Mouse (Mus musculus): ENCODE measurements around the gene Nudt17. TPM values are rescaled to one million over a fixed set of nuclear protein-coding genes. Genes with fewer than 3 reads are reported as not detected.
"Not testable (repeated sequence)": the region's sequence is repeated elsewhere in the genome, so short reads cannot be mapped to it uniquely, and the experiment has no call there.

Gene Nudt17
- total RNA-seq, 2 experiments from 2014 or later = 2.7 to 3.6 TPM

- DNase-seq (ENCODE audit: low spot score in 2 of 2) = no peak
Observed at GRCm38 (mm10) chr3:96706217-96706616, 2.1 kb downstream of the Nudt17 start.

DNA sequence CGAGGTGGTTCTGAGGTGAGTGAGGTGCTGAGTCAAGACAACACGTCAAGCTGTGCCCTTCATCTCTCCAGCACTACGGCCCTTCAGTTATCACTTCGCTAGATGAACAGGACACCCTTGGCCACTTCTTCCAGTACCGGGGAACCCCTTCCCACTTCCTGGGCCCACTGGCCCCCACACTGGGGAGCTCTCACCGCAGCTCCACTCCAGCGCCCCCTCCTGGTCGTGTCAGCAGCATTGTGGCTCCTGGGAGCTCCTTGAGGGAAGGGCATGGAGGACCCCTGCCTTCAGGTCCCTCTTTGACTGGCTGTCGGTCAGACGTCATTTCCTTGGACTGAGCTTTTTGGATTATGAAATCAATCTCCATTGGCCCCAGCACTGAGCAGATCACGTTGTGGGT is 3.6 kb downstream of the Nudt17 start:
- no peak for DNase-seq (ENCODE audit: low spot score in 2 of 2)

DNA sequence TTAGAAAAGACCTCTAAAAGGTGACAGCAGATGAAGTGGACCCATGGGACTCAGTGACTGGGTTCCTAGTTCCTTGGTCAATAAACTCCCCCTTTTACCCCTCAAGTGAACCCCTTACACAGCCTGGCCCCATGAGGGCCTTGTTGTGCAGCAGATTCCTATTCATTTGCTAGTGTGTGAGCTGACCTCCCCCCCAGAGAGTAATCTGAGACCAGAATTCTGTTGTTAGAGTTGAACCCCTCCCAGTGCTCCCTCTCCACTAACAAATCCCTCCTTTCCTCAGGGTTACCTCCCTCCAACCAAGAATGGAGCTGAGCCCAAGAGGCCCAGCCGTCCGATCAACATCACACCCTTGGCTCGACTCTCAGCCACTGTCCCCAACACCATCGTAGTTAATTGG is 7.4 kb downstream of the Nudt17 start:
- no peak for DNase-seq (ENCODE audit: low spot score in 2 of 2)

GRCm38 (mm10) chr3:96700376-96700775 is 8.0 kb downstream of the Nudt17 start:
- DNase-seq (ENCODE audit: low spot score in 2 of 2) = no peak

- no peak for DNase-seq (ENCODE audit: low spot score in 2 of 2)
Observed at GRCm38 (mm10) chr3:96698993-96699690, 9.2 kb downstream of the Nudt17 start.

DNA sequence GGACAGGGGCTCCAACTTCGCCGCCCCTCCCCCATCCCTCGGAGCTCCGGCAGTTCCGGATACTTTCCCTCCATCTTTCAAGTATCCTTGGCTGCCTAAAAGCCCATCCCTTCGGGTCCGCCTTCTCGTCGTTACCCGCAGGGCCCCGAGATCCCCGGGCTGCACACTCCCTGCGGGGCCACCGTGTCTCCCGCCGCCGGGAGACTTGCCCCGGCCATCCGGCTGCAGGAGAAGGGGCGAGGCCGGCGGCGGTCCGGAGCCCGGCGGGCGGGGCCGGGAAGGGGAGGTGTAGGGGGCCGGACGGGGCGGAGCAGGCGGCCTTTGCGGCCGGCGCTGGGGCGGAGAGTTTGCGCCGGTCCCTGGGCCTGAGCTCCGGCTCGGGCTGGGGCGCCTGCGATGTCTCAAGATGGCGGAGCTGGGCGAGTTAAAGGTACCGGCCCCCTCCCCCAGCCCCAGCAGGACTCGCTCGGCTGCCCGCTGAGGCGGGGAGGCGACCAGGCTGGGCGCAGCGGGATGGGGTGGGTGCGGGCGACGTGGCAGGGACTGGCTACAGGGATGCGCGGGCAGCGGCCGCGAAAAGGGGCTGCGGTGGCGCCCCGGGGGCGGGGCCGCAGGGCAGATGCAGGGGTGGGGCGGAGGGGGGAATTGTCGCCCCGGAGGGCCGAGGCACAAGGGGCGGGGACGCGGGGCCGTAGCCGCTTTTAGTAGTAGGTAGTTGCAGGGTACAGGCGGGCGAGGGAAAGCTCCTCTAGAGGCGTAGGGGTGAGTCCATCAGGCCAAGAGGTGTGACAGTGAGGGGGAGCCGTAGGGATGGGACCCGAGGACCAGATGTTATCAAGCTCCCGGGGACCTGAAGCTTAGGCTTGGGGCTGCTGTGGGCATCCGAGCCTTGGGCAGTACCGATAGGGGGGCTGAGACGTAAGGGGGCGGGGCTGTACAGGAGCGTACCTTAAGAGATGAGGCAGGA is 11.3 kb downstream of the Nudt17 start:
- peak; percentile 83 to 84 for DNase-seq (ENCODE audit: low spot score in 2 of 2)

DNA sequence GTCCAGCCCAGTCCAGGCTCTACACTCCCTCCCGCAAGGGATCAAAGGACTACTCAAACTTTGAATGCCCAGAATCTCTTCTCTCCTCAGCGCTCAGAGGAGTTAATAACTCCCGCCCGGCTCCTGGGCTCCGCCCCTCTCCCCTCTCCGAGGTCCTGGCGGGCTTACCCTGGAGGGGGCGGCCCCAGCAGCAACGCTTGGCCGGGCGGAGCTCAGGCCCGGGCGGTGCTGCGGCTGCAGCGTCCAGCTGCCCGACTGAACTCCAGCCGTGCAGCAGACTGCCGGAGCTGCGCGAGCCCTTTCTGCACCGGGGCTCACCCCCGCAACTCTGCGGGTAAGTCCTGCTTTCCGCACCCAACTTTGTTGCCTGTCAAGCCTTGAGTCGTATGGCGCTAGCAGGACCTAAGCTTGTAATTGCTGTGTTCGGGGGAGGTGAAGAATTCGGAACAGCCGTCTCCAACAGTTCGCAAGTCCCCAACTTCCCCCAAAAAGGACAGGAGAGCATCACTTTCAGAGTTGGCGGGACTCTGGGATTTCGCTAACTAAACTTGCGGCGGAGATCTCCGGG is 12.1 kb downstream of the Nudt17 start, which contains the start of gene Pias3:
Gene Pias3 (plus strand): TSS at position 187 of the 568 bp plus-strand sequence.
- DNase-seq (ENCODE audit: low spot score in 2 of 2) = peak; percentile 64 to 74

DNA sequence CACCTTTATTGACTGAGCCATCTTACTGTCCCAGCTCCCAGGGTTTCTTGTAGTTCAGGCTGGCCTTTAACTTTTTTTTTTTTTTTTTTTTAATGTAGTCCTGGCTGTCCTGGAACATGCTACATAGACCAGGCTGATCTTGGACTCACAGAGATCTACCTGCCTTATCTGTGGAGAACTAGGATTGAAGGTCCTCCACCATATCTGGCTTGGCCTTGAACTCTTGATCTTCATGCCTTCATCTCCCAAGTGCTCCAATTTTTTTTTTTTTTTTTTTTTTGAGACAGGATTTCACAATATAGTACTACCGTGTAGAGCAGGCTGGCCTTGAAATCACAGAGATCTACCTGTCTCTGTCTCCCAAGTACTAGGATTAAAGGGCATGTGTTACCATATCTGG is 14.8 kb downstream of the Nudt17 start:
- no peak for DNase-seq (ENCODE audit: low spot score in 2 of 2)

DNA sequence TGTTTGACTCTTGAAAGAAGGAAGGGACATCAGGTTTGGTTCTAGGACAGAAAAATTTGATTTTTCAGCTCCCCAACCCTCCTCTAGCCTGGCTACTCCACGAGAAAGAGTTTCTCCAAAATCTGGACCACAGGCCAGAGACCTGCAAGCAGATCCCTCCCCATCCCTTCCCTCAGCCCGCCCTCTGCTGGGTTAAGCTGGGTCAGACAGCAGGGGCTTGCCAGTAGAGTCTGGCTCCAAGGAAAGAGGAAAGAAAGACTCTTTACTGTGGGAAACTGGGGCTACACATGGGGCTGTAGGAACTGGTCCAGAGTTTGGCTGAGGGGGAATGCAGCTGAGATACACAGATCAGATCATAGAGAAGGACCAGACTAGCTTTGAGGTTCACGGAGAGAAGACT is 15.9 kb downstream of the Nudt17 start:
- DNase-seq (ENCODE audit: low spot score in 2 of 2) = no peak

GRCm38 (mm10) chr3:96690298-96690697 is 18.1 kb downstream of the Nudt17 start:
- DNase-seq (ENCODE audit: low spot score in 2 of 2) = no peak

- DNase-seq (ENCODE audit: low spot score in 2 of 2) = no peak
Observed at GRCm38 (mm10) chr3:96688854-96689253, 19.5 kb downstream of the Nudt17 start.

GRCm38 (mm10) chr3:96686057-96686456 is 22.3 kb downstream of the Nudt17 start:
- not testable (repeated sequence) for DNase-seq (ENCODE audit: low spot score in 2 of 2)

GRCm38 (mm10) chr3:96684822-96685156 is 23.6 kb downstream of the Nudt17 start:
- no peak for DNase-seq (ENCODE audit: low spot score in 2 of 2)

GRCm38 (mm10) chr3:96684151-96684821 is 24.1 kb downstream of the Nudt17 start:
- no peak for DNase-seq (ENCODE audit: low spot score in 2 of 2)

DNA sequence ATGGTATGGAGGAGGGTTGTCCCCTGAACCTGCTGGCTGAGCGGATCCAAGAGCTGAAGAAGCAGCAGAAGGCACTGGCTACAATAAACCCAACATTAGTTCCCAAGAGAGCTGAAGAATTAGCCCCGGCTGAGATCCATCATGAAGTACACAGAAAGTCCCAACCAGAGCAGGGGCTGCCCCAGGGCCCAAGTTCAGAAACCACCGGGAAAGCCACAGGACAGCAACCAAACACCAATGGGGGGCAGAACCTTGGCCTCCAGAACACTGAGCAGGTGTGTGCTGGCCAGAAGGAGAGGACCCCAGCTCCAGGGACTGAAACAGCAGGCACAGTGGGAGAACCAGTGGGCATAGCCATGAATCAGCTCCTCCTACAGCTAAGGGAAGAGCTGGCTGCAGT is 24.9 kb downstream of the Nudt17 start:
- no peak for DNase-seq (ENCODE audit: low spot score in 2 of 2)

DNA sequence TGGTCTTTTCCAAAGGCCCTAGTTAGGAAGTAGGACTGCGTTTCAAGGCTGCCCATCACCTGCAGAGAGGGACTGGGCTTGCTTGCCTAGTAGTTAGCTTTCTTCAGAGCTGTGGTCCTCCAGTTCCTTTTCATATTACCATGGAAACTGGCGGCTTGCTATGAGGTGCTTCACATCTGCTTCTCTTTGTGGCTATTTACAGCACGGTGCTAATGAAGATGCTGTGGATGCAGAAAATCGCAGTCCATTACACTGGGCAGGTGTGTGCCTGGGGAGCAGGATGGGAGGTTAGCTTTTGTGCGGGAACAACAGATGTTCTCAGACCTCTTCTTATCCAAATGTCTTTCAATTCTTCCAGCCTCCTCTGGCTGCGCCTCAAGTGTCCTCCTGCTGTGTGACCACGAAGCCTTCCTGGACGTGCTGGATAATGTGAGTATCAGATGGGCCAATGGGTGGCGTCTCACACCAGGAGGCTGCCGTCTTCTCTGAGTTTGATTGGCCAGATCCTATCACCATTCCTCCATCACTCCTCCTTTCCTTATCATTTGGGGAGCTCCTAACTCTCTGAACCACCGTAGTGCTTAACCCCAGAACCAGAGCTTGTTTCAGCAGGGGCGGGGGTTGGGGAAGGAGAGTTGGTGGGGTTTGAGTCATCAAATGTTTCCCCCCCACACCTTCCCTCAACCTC is 27.9 kb downstream of the Nudt17 start:
- no peak for DNase-seq (ENCODE audit: low spot score in 2 of 2)

- DNase-seq (ENCODE audit: low spot score in 2 of 2) = no peak
Observed at GRCm38 (mm10) chr3:96679159-96679674, 29.1 kb downstream of the Nudt17 start.

DNA sequence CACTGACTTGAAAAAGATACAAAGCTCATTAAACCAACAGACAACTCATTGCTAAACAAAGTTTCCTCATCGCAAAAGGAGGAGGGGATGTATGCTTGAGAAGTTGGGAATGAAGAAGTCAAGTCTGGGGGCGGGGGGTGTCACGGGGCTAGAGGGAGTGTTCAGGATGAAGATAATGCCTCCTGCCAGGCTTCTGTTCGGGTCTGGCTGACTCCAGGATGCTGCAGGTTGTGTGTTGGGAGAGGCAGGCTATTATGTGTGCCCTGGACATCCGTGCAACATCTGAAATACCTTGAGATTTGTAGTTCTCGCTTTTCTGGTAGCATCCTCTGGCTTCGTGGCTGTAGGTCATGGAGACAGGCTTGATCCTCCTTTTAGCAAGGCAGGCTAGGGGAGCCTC is 29.9 kb downstream of the Nudt17 start:
- DNase-seq (ENCODE audit: low spot score in 2 of 2) = no peak

- DNase-seq (ENCODE audit: low spot score in 2 of 2) = no peak
Observed at GRCm38 (mm10) chr3:96675690-96676089, 32.7 kb downstream of the Nudt17 start.

GRCm38 (mm10) chr3:96675171-96675570 is 33.2 kb downstream of the Nudt17 start:
- no peak for DNase-seq (ENCODE audit: low spot score in 2 of 2)

DNA sequence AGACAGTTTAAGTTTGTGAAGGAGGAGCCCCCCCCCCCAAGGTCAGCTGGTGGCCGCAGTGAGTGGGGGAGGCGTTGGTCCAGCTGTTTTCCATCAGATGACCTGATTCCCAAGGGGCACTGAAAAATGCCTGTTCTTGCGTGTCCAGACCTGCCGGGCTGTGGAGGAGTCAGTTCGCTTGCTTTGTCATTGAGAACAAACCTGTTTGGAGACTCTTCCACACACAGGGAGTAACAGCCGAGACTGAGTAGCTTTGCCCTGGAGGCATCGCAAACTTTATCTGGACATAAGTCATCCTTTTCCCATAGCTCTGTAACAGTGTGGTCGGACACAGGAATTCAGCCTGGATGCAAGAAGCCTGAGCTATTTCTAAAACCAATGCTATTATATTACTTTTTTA is 33.9 kb downstream of the Nudt17 start:
- no peak for DNase-seq (ENCODE audit: low spot score in 2 of 2)

Measured in adrenal gland, postnatal 4 days (tissue).